In genomic region chr11:98413731-98414130, GRCm38 (mm10) we compare ENCODE assay signal across 8 mouse cellular contexts. TPM values are rescaled to one million over a fixed set of nuclear protein-coding genes. Genes with fewer than 3 reads are reported as not detected.
DNase-seq lines count a peak whose midpoint lies in the region; ATAC-seq lines count a peak whose summit lies in the region.
"Had no signal": no experiment of that assay in that cellular context is flagged by ENCODE, and none has a peak within 500 bp of the region (broad histone marks: within the 10 kb centered on the region; RNA-seq: fewer than 3 reads in every experiment).

No protein-coding gene starts in this region.

- no peaks in the 10 kb centered on the region for H3K9me3 ChIP-seq in hindbrain, embryonic 10.5 days
- no peaks in the 10 kb centered on the region for H3K9me3 ChIP-seq in midbrain, embryonic 10.5 days (replicated peaks)

- DNase-seq in urinary bladder, postnatal 14 days (ENCODE audit: low spot score) = peak; percentile 35
- no peak for DNase-seq in urinary bladder, postnatal 10 days (ENCODE audit: low spot score)
- DNase-seq in hindbrain, embryonic 10.5 days (ENCODE audit: low spot score) = no peak
- DNase-seq in midbrain, embryonic 10.5 days (ENCODE audit: low spot score) = no peak
- DNase-seq in layer of hippocampus, adult 11-12 months (ENCODE audit: low spot score) = no peak
- no peak for DNase-seq in gastrocnemius, postnatal 25 days

- no peak for ATAC-seq in megakaryocyte-erythroid progenitor cell, adult 5-6 weeks (replicated peaks; ENCODE audit: low FRiP score, low TSS enrichment, poor library complexity, severe bottlenecking)

- WGBS in hindbrain, embryonic 10.5 days = 27% methylated on average over 7 of the region's 7 CpGs
- WGBS in midbrain, embryonic 10.5 days = 36% methylated on average over 7 of the region's 7 CpGs

- H3K4me1 ChIP-seq in hindbrain, embryonic 10.5 days (replicated peaks) = peaks cover 57% of the 10 kb centered on the region
- H3K4me1 ChIP-seq in midbrain, embryonic 10.5 days = peaks cover 56% of the 10 kb centered on the region

- H3K27me3 ChIP-seq in hindbrain, embryonic 10.5 days (ENCODE audit: insufficient read depth, poor library complexity, severe bottlenecking) = peaks cover 56% of the 10 kb centered on the region
- peaks cover 64% of the 10 kb centered on the region for H3K27me3 ChIP-seq in midbrain, embryonic 10.5 days (ENCODE audit: low read depth, poor library complexity, severe bottlenecking)

- H3K36me3 ChIP-seq in hindbrain, embryonic 10.5 days = no peaks in the 10 kb centered on the region
- no peaks in the 10 kb centered on the region for H3K36me3 ChIP-seq in midbrain, embryonic 10.5 days

- peak overlapping the region; percentile 93 for H3K27ac ChIP-seq in hindbrain, embryonic 10.5 days
- peak overlapping the region; percentile 92 for H3K27ac ChIP-seq in midbrain, embryonic 10.5 days (replicated peaks)

- peak overlapping the region; percentile 76 for H3K4me3 ChIP-seq in hindbrain, embryonic 10.5 days
- peak overlapping the region; percentile 96 for H3K4me3 ChIP-seq in midbrain, embryonic 10.5 days

RNA-seq across cellular contexts. Expression of gene Erbb2, which starts 1.5 kb away (rescaled TPM):
- polyA plus RNA-seq in hindbrain, embryonic 10.5 days (2016; fragmentation: Nextera tagmentation; extraction: Ambion mirVana) = 23.3 TPM in 2 replicates
- polyA plus RNA-seq in midbrain, embryonic 10.5 days (2016; fragmentation: Nextera tagmentation; extraction: Ambion mirVana) = 21.8 and 22.4 TPM in 2 replicates
- 1 to 10 TPM; 2.0 to 2.3 TPM for total RNA-seq in gastrocnemius, postnatal 25 days (2021)
- not detected in 2 replicates for total RNA-seq in megakaryocyte-erythroid progenitor cell, adult 5-6 weeks (2014; fragmentation: Nextera tagmentation)
- total RNA-seq in megakaryocyte-erythroid progenitor cell, adult 5-6 weeks (2017) = not detected in 2 replicates

RNA-seq across cellular contexts. Expression of gene Pgap3, which starts 13.4 kb away (rescaled TPM):
- 9.3 and 9.8 TPM in 2 replicates for polyA plus RNA-seq in hindbrain, embryonic 10.5 days (2016; fragmentation: Nextera tagmentation; extraction: Ambion mirVana)
- 8.8 and 10.1 TPM in 2 replicates for polyA plus RNA-seq in midbrain, embryonic 10.5 days (2016; fragmentation: Nextera tagmentation; extraction: Ambion mirVana)
- total RNA-seq in gastrocnemius, postnatal 25 days (2021) = 1 to 10 TPM; 1.9 to 2.1 TPM
- 6.4 and 10.6 TPM in 2 replicates for total RNA-seq in megakaryocyte-erythroid progenitor cell, adult 5-6 weeks (2014; fragmentation: Nextera tagmentation)
- 1.6 and 5.4 TPM in 2 replicates for total RNA-seq in megakaryocyte-erythroid progenitor cell, adult 5-6 weeks (2017)

RNA-seq across cellular contexts. Expression of gene Mien1, which starts 25.1 kb away (rescaled TPM):
- 120 and 161 TPM in 2 replicates for polyA plus RNA-seq in hindbrain, embryonic 10.5 days (2016; fragmentation: Nextera tagmentation; extraction: Ambion mirVana)
- 112 and 124 TPM in 2 replicates for polyA plus RNA-seq in midbrain, embryonic 10.5 days (2016; fragmentation: Nextera tagmentation; extraction: Ambion mirVana)
- total RNA-seq in gastrocnemius, postnatal 25 days (2021) = 10 to 100 TPM; 31.7 to 35.5 TPM
- total RNA-seq in megakaryocyte-erythroid progenitor cell, adult 5-6 weeks (2014; fragmentation: Nextera tagmentation) = 75.6 and 75.9 TPM in 2 replicates
- total RNA-seq in megakaryocyte-erythroid progenitor cell, adult 5-6 weeks (2017) = 15.7 and 32.3 TPM in 2 replicates

RNA-seq across cellular contexts. Expression of gene Pnmt, which starts 27.5 kb away (rescaled TPM):
- polyA plus RNA-seq in hindbrain, embryonic 10.5 days (2016; fragmentation: Nextera tagmentation; extraction: Ambion mirVana) = 0.65 and 1.2 TPM in 2 replicates
- not detected in 2 replicates for polyA plus RNA-seq in midbrain, embryonic 10.5 days (2016; fragmentation: Nextera tagmentation; extraction: Ambion mirVana)
- 1 to 10 TPM in 1 of 2 experiments, under 1 TPM in 1; 0.87 to 2.9 TPM for total RNA-seq in gastrocnemius, postnatal 25 days (2021)
- total RNA-seq in megakaryocyte-erythroid progenitor cell, adult 5-6 weeks (2014; fragmentation: Nextera tagmentation) = not detected in 2 replicates
- not detected in 2 replicates for total RNA-seq in megakaryocyte-erythroid progenitor cell, adult 5-6 weeks (2017)
- total RNA-seq: layer of hippocampus, postnatal 25 days had no signal

RNA-seq across cellular contexts. Expression of gene Tcap, which starts 30.1 kb away (rescaled TPM):
- 0.17 and 0.29 TPM in 2 replicates for polyA plus RNA-seq in hindbrain, embryonic 10.5 days (2016; fragmentation: Nextera tagmentation; extraction: Ambion mirVana)
- 0.19 TPM in 1 of 2 replicates, not detected in the other for polyA plus RNA-seq in midbrain, embryonic 10.5 days (2016; fragmentation: Nextera tagmentation; extraction: Ambion mirVana)
- 1,000 to 10,000 TPM; 2,256 to 3,626 TPM for total RNA-seq in gastrocnemius, postnatal 25 days (2021)
- not detected in 2 replicates for total RNA-seq in megakaryocyte-erythroid progenitor cell, adult 5-6 weeks (2014; fragmentation: Nextera tagmentation)
- total RNA-seq in megakaryocyte-erythroid progenitor cell, adult 5-6 weeks (2017) = not detected in 2 replicates
